Mouse (Mus musculus) megakaryocyte, embryonic 14.5 days (primary cell): ENCODE measurements around the gene Rnf144b. TPM values are rescaled to one million over a fixed set of nuclear protein-coding genes. Genes with fewer than 3 reads are reported as not detected.

ENCODE experiments used
- H3K27me3 ChIP-seq: replicated peaks from 2 replicates; pipeline ENCODE3; 2012; ENCODE audit warnings: inconsistent platforms
- H3K36me3 ChIP-seq: replicated peaks from 2 replicates; pipeline ENCODE3; 2012; ENCODE audit warnings: low read length, inconsistent platforms, mixed read lengths
- H3K4me1 ChIP-seq: 2 replicates; pipeline ENCODE4 v1.6.1; 2012; ENCODE audit warnings: inconsistent platforms
- H3K4me3 ChIP-seq: replicated peaks from 2 replicates; pipeline ENCODE3; 2012; ENCODE audit warnings: moderate library complexity, mild to moderate bottlenecking, inconsistent platforms
- H3K9me3 ChIP-seq: 2 replicates; pipeline ENCODE4 v1.6.1; 2012; ENCODE audit warnings: inconsistent platforms
- FLI1 ChIP-seq: IDR thresholded peaks from 2 replicates; pipeline ENCODE4 v1.6.1; 2012; ENCODE audit warnings: low read length, inconsistent platforms, mixed read lengths
- GATA1 ChIP-seq: IDR thresholded peaks from 3 replicates; pipeline ENCODE4 v1.6.1; 2012; ENCODE audit warnings: mixed read lengths, low read length, inconsistent platforms, borderline replicate concordance
- polyA plus RNA-seq: library from polyadenylated mRNA; stranded (reverse); fragments of >175 nt; gene quantifications from 2 replicates; pipeline ENCODE4 v1.2.3, GENCODE M21; 2012; ENCODE audit warnings: low replicate concordance; ENCODE audit not compliant: insufficient read depth

Gene Rnf144b
- polyA plus RNA-seq, 1 experiment, result 0.29 TPM

- TF ChIP-seq FLI1, result no peak
- TF ChIP-seq GATA1, result no peak
- H3K36me3 ChIP-seq, result peaks cover 37% of the 10 kb centered on the region
- H3K4me3 ChIP-seq, result no peak overlapping the region
- H3K4me1 ChIP-seq, result peaks cover 12% of the 10 kb centered on the region
- H3K27me3 ChIP-seq, result no peaks in the 10 kb centered on the region
- peaks cover 7% of the 10 kb centered on the region; the same call in 1 of the 2 replicates for H3K9me3 ChIP-seq
Measured at GRCm38 (mm10) chr13:47213817-47214216, 91.4 kb downstream of the Rnf144b start.

- Histone ChIP-seq H3K9me3 (peaks cover 4% of the 10 kb centered on the region; the same call in 1 of the 2 replicates), H3K36me3 (peaks cover 38% of the 10 kb centered on the region), H3K4me3 (no peak overlapping the region), H3K4me1 (peaks cover 12% of the 10 kb centered on the region), H3K27me3 (no peaks in the 10 kb centered on the region)
- no peak for TF ChIP-seq GATA1
- TF ChIP-seq FLI1, result no peak
Measured at GRCm38 (mm10) chr13:47214895-47215294, 92.4 kb downstream of the Rnf144b start.

- no peak for TF ChIP-seq GATA1
- no peak for TF ChIP-seq FLI1
- H3K9me3 ChIP-seq, result no peaks in the 10 kb centered on the region
- H3K27me3 ChIP-seq, result no peaks in the 10 kb centered on the region
- peaks cover 34% of the 10 kb centered on the region for H3K36me3 ChIP-seq
- peaks cover 22% of the 10 kb centered on the region for H3K4me1 ChIP-seq
- H3K4me3 ChIP-seq, result peak overlapping the region; percentile 47
Measured at GRCm38 (mm10) chr13:47215815-47216585, 93.5 kb downstream of the Rnf144b start.

GRCm38 (mm10) chr13:47217107-47217571 is 94.7 kb downstream of the Rnf144b start:
- no peaks in the 10 kb centered on the region for H3K9me3 ChIP-seq
- peaks cover 40% of the 10 kb centered on the region for H3K36me3 ChIP-seq
- no peak overlapping the region for H3K4me3 ChIP-seq
- H3K27me3 ChIP-seq, result no peaks in the 10 kb centered on the region
- peaks cover 26% of the 10 kb centered on the region for H3K4me1 ChIP-seq
- TF ChIP-seq FLI1, result no peak
- no peak for TF ChIP-seq GATA1

GRCm38 (mm10) chr13:47218351-47218750 is 95.9 kb downstream of the Rnf144b start:
- TF ChIP-seq GATA1, result no peak
- TF ChIP-seq FLI1, result no peak
- H3K4me1 ChIP-seq, result peaks cover 28% of the 10 kb centered on the region

GRCm38 (mm10) chr13:47220426-47220825 is 98.0 kb downstream of the Rnf144b start:
- peaks cover 39% of the 10 kb centered on the region for H3K4me1 ChIP-seq
- no peak overlapping the region for H3K4me3 ChIP-seq
- no peaks in the 10 kb centered on the region for H3K9me3 ChIP-seq
- peaks cover 45% of the 10 kb centered on the region for H3K36me3 ChIP-seq
- H3K27me3 ChIP-seq, result no peaks in the 10 kb centered on the region
- no peak for TF ChIP-seq GATA1
- TF ChIP-seq FLI1, result no peak

More at GRCm38 (mm10) chr13:47218351-47218750, 95.9 kb downstream of the Rnf144b start:
- Histone ChIP-seq H3K4me3 (no peak overlapping the region), H3K9me3 (no peaks in the 10 kb centered on the region), H3K27me3 (no peaks in the 10 kb centered on the region), H3K36me3 (peaks cover 37% of the 10 kb centered on the region)

- Histone ChIP-seq H3K4me1 (peaks cover 48% of the 10 kb centered on the region), H3K36me3 (peaks cover 32% of the 10 kb centered on the region)
Measured at GRCm38 (mm10) chr13:47223576-47224538, 101.4 kb downstream of the Rnf144b start.

GRCm38 (mm10) chr13:47224648-47225323 is 102.3 kb downstream of the Rnf144b start:
- Histone ChIP-seq H3K4me3 (no peak overlapping the region), H3K4me1 (peaks cover 49% of the 10 kb centered on the region), H3K27me3 (no peaks in the 10 kb centered on the region), H3K9me3 (no peaks in the 10 kb centered on the region), H3K36me3 (peaks cover 34% of the 10 kb centered on the region)
- no peak for TF ChIP-seq FLI1

More at GRCm38 (mm10) chr13:47223576-47224538, 101.4 kb downstream of the Rnf144b start:
- H3K4me3 ChIP-seq, result no peak overlapping the region
- TF ChIP-seq FLI1, result no peak
- no peak for TF ChIP-seq GATA1
- H3K9me3 ChIP-seq, result no peaks in the 10 kb centered on the region
- no peaks in the 10 kb centered on the region for H3K27me3 ChIP-seq

GRCm38 (mm10) chr13:47225324-47225697 is 102.9 kb downstream of the Rnf144b start:
- Histone ChIP-seq H3K36me3 (peaks cover 38% of the 10 kb centered on the region), H3K4me3 (no peak overlapping the region), H3K27me3 (no peaks in the 10 kb centered on the region), H3K4me1 (peaks cover 46% of the 10 kb centered on the region), H3K9me3 (no peaks in the 10 kb centered on the region)
- TF ChIP-seq FLI1 (no peak), GATA1 (no peak)

- no peak for TF ChIP-seq GATA1
- no peak for TF ChIP-seq FLI1
- peaks cover 41% of the 10 kb centered on the region for H3K4me1 ChIP-seq
Measured at GRCm38 (mm10) chr13:47225802-47226201, 103.3 kb downstream of the Rnf144b start.

More at GRCm38 (mm10) chr13:47225802-47226201, 103.3 kb downstream of the Rnf144b start:
- no peaks in the 10 kb centered on the region for H3K27me3 ChIP-seq
- peak overlapping the region; percentile 53 for H3K4me3 ChIP-seq
- peaks cover 34% of the 10 kb centered on the region for H3K36me3 ChIP-seq
- no peaks in the 10 kb centered on the region for H3K9me3 ChIP-seq
